Mouse (Mus musculus) liver (tissue): ENCODE data around the gene Insl6.

ENCODE experiments used
- DNase-seq: peaks from one replicate; pipeline ENCODE4 v3.0.0-alpha.2; 2020; ENCODE audit warnings: mixed read lengths

Gene Insl6

GRCm38 (mm10) chr19:29285451-29285869 is 39.7 kb downstream of the Insl6 start:
- DNase-seq = no peak

- no peak for DNase-seq
Measured at GRCm38 (mm10) chr19:29278944-29279587, 46.1 kb downstream of the Insl6 start.

GRCm38 (mm10) chr19:29276414-29276813 is 48.7 kb downstream of the Insl6 start:
- no peak for DNase-seq

- DNase-seq = no peak
Measured at GRCm38 (mm10) chr19:29272011-29272809, 52.9 kb downstream of the Insl6 start.
